Mouse (Mus musculus): Measurements from ENCODE around the gene March9. TPM values are rescaled to one million over a fixed set of nuclear protein-coding genes. Genes with fewer than 3 reads are reported as not detected.

The March9 gene
- polyA plus RNA-seq, 1 experiment from 2014 or later: 3.7 TPM

- ATAC-seq (ENCODE audit: low FRiP score) (no peak), DNase-seq (ENCODE audit: low spot score, missing footprints) (peak; percentile 93)
- H3K4me3 ChIP-seq (ENCODE audit: low read depth, low read length): no peak overlapping the region
- no peaks in the 10 kb centered on the region for H3K36me3 ChIP-seq (ENCODE audit: control insufficient read depth, insufficient read depth, low read length)
- H3K27ac ChIP-seq (ENCODE audit: low read depth, low read length): no peak overlapping the region
- peaks cover 40% of the 10 kb centered on the region for H3K27me3 ChIP-seq (ENCODE audit: control insufficient read depth, insufficient read depth, low read length)
- no peaks in the 10 kb centered on the region for H3K9me3 ChIP-seq (ENCODE audit: control insufficient read depth, low read length)
- peaks cover 36% of the 10 kb centered on the region for H3K4me1 ChIP-seq (ENCODE audit: control insufficient read depth, insufficient read depth, low read length)
- 26% methylated on average over 8 of the region's 8 CpGs for WGBS
- H3K9ac ChIP-seq (ENCODE audit: low read length): no peak overlapping the region
- peak overlapping the region; percentile 100 for H3K4me2 ChIP-seq
Measured at GRCm38 (mm10) chr10:127081996-127082620, 22.1 kb upstream of the March9 start.

DNA sequence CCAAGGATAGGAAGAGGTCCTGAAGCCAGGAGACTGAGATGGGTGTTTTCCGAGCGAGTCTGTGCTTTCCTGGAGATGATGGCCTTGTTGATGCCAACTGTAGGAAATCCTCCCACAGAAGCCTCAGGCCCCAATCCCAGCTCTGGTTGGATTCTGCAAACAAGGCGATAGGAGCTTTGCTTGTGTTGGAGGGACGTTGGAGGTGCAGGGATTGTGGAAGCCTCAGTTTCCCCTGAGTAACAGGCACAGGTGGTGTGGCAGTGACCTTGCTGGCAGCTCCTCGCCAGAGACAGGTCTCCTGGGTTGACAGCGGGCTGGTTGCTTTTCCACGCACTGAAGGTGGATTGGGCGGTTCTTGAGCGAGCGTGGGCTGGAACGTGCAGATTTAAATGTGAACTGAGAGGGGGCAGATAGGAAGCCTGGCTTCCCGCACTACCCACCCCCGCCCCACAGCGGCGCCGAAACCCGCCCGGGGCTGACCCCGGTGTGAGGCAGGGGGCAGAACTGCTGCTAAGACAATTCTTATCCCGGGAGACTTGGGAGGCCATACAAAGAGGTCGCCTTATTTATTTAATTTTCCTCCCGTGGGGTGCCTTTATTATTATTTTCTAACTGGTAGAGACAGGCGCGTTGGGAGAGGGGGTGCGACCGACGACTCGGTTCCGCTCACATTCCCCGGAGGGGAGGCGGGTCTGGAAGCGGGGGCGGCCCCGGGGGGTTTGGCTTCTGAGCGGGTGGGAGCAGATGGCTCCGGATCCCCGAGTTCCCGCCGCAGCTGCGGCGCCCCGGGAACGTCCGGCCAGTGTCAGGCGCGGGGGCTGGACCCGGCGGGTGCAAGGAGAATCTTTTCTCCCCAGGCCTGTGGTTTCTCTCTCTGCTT lies 21.2 kb upstream of the March9 start:
- peak overlapping the region; percentile 68 for H3K4me3 ChIP-seq (ENCODE audit: low read depth, low read length)
- no peak overlapping the region for H3K27ac ChIP-seq (ENCODE audit: low read depth, low read length)
- DNase-seq (ENCODE audit: low spot score, missing footprints) (peak; percentile 93), ATAC-seq (ENCODE audit: low FRiP score) (no peak)
- peaks cover 36% of the 10 kb centered on the region for H3K4me1 ChIP-seq (ENCODE audit: control insufficient read depth, insufficient read depth, low read length)
- H3K9me3 ChIP-seq (ENCODE audit: control insufficient read depth, low read length): no peaks in the 10 kb centered on the region
- peak overlapping the region; percentile 100 for H3K4me2 ChIP-seq
- no peaks in the 10 kb centered on the region for H3K36me3 ChIP-seq (ENCODE audit: control insufficient read depth, insufficient read depth, low read length)
- WGBS: 3% methylated on average over 48 of the region's 48 CpGs
- H3K9ac ChIP-seq (ENCODE audit: low read length): peak overlapping the region; percentile 41
- H3K27me3 ChIP-seq (ENCODE audit: control insufficient read depth, insufficient read depth, low read length): peaks cover 40% of the 10 kb centered on the region

GRCm38 (mm10) chr10:127079665-127080391 lies 19.8 kb upstream of the March9 start:
- Histone ChIP-seq H3K27ac (ENCODE audit: low read depth, low read length) (no peak overlapping the region; the same call in 1 of the 2 replicates), H3K27me3 (ENCODE audit: control insufficient read depth, insufficient read depth, low read length) (peaks cover 38% of the 10 kb centered on the region), H3K9ac (ENCODE audit: low read length) (peak overlapping the region; percentile 75), H3K36me3 (ENCODE audit: control insufficient read depth, insufficient read depth, low read length) (no peaks in the 10 kb centered on the region), H3K4me1 (ENCODE audit: control insufficient read depth, insufficient read depth, low read length) (peaks cover 36% of the 10 kb centered on the region), H3K4me2 (peak overlapping the region; percentile 100), H3K4me3 (ENCODE audit: low read depth, low read length) (peak overlapping the region; percentile 68), H3K9me3 (ENCODE audit: control insufficient read depth, low read length) (no peaks in the 10 kb centered on the region)
- DNase-seq (ENCODE audit: low spot score, missing footprints) (peak; percentile 91), ATAC-seq (ENCODE audit: low FRiP score) (peak; percentile 16)
- WGBS: under 1% methylated on average over 52 of the region's 70 CpGs

GRCm38 (mm10) chr10:127078677-127079575 lies 18.9 kb upstream of the March9 start:
- H3K9ac ChIP-seq (ENCODE audit: low read length): peak overlapping the region; percentile 75
- H3K4me1 ChIP-seq (ENCODE audit: control insufficient read depth, insufficient read depth, low read length): peaks cover 36% of the 10 kb centered on the region
- peak overlapping the region; percentile 68 for H3K4me3 ChIP-seq (ENCODE audit: low read depth, low read length)
- WGBS: under 1% methylated on average over 33 of the region's 49 CpGs
- H3K27me3 ChIP-seq (ENCODE audit: control insufficient read depth, insufficient read depth, low read length): peaks cover 38% of the 10 kb centered on the region
- peak overlapping the region; percentile 100 for H3K4me2 ChIP-seq
- H3K36me3 ChIP-seq (ENCODE audit: control insufficient read depth, insufficient read depth, low read length): no peaks in the 10 kb centered on the region
- no peaks in the 10 kb centered on the region for H3K9me3 ChIP-seq (ENCODE audit: control insufficient read depth, low read length)
- ATAC-seq (ENCODE audit: low FRiP score) (peak; percentile 77), DNase-seq (ENCODE audit: low spot score, missing footprints) (peak; percentile 95)
- peak overlapping the region; percentile 25; the same call in 1 of the 2 replicates for H3K27ac ChIP-seq (ENCODE audit: low read depth, low read length)

DNA sequence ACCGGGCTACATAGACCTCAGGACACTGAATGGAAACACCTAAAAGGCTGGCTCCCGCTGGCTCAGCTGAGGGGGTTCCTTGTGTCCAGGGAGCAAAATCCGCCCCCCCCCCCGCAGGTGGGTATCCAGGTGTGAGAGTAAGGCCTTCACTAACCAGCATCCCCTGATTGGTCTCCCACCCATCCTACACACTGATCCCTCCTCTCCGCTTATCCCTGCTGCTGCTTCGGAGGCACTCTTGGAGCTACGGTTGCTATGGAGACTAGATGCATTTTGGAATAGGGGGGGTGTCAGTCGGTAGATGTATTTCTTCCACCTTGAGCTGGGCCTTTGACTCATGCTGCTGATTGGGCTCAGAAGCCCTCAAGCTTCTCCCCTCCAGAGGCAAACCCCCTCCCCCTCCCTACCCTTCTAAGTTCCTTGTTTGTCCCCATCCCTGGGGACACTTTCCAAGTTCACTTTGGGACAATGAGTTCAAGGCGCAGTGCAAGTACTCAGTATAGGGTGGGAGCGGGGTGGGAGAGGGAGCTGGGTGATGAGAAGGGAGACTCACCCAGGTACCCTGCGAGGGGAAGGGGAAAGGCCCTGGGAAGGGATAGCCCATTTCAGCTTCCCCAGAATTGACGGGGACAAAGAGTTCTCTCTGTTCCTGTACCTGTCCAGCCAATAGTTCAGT lies 18.2 kb upstream of the March9 start:
- Histone ChIP-seq H3K4me1 (ENCODE audit: control insufficient read depth, insufficient read depth, low read length) (peaks cover 33% of the 10 kb centered on the region), H3K4me2 (peak overlapping the region; percentile 100), H3K4me3 (ENCODE audit: low read depth, low read length) (peak overlapping the region; percentile 68), H3K27me3 (ENCODE audit: control insufficient read depth, insufficient read depth, low read length) (peaks cover 35% of the 10 kb centered on the region), H3K36me3 (ENCODE audit: control insufficient read depth, insufficient read depth, low read length) (no peaks in the 10 kb centered on the region), H3K9ac (ENCODE audit: low read length) (no peak overlapping the region), H3K9me3 (ENCODE audit: control insufficient read depth, low read length) (no peaks in the 10 kb centered on the region), H3K27ac (ENCODE audit: low read depth, low read length) (no peak overlapping the region)
- 1% methylated on average over 12 of the region's 12 CpGs for WGBS
- peak; percentile 98 for DNase-seq (ENCODE audit: low spot score, missing footprints)
- peak; percentile 33; the same call in 1 of the 2 replicates for ATAC-seq (ENCODE audit: low FRiP score)

DNA sequence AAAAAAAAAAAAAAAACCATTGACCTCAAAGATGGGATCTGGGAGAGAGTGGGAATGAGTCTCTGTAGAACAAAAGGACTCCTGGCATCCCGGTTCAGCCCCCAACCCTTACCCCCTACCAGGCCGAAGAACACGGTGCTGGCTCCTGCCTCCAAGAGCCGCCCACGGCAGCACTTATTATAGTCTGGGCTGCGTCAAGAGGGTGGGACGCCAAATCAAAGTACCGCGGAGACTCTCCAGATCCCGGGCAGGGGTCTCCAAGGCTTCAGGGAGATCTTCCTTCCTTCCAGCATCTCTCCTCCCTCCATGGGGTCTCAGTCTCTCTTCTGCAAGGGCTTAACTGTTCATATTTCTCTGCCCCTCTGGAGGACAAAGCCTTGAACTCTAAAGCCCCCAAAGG lies 17.5 kb upstream of the March9 start:
- Histone ChIP-seq H3K4me1 (ENCODE audit: control insufficient read depth, insufficient read depth, low read length) (peaks cover 32% of the 10 kb centered on the region), H3K9ac (ENCODE audit: low read length) (no peak overlapping the region), H3K27me3 (ENCODE audit: control insufficient read depth, insufficient read depth, low read length) (peaks cover 30% of the 10 kb centered on the region), H3K4me3 (ENCODE audit: low read depth, low read length) (no peak overlapping the region), H3K4me2 (0 out of 2 replicates have a peak overlapping the region, but pooled peaks have one; percentile 10), H3K36me3 (ENCODE audit: control insufficient read depth, insufficient read depth, low read length) (no peaks in the 10 kb centered on the region), H3K27ac (ENCODE audit: low read depth, low read length) (no peak overlapping the region; the same call in 1 of the 2 replicates), H3K9me3 (ENCODE audit: control insufficient read depth, low read length) (no peaks in the 10 kb centered on the region)
- no peak for ATAC-seq (ENCODE audit: low FRiP score)
- 4% methylated on average over 10 of the region's 10 CpGs for WGBS
- DNase-seq (ENCODE audit: low spot score, missing footprints): peak; percentile 81

- DNase-seq (ENCODE audit: low spot score, missing footprints) (no peak), ATAC-seq (ENCODE audit: low FRiP score) (no peak)
- WGBS: 57% methylated on average over 4 of the region's 4 CpGs
- Histone ChIP-seq H3K27ac (ENCODE audit: low read depth, low read length) (no peak overlapping the region), H3K36me3 (ENCODE audit: control insufficient read depth, insufficient read depth, low read length) (no peaks in the 10 kb centered on the region), H3K27me3 (ENCODE audit: control insufficient read depth, insufficient read depth, low read length) (peaks cover 19% of the 10 kb centered on the region), H3K4me1 (ENCODE audit: control insufficient read depth, insufficient read depth, low read length) (peaks cover 24% of the 10 kb centered on the region), H3K4me2 (no peak overlapping the region), H3K9me3 (ENCODE audit: control insufficient read depth, low read length) (no peaks in the 10 kb centered on the region), H3K9ac (ENCODE audit: low read length) (no peak overlapping the region), H3K4me3 (ENCODE audit: low read depth, low read length) (no peak overlapping the region)
Measured at GRCm38 (mm10) chr10:127076082-127076481, 16.1 kb upstream of the March9 start.

GRCm38 (mm10) chr10:127075651-127076050 lies 15.7 kb upstream of the March9 start:
- peaks cover 15% of the 10 kb centered on the region for H3K27me3 ChIP-seq (ENCODE audit: control insufficient read depth, insufficient read depth, low read length)
- no peak overlapping the region for H3K27ac ChIP-seq (ENCODE audit: low read depth, low read length)
- H3K4me2 ChIP-seq: no peak overlapping the region
- H3K4me3 ChIP-seq (ENCODE audit: low read depth, low read length): no peak overlapping the region
- 83% methylated on average over 8 of the region's 8 CpGs for WGBS
- H3K4me1 ChIP-seq (ENCODE audit: control insufficient read depth, insufficient read depth, low read length): peaks cover 19% of the 10 kb centered on the region
- ATAC-seq (ENCODE audit: low FRiP score) (no peak), DNase-seq (ENCODE audit: low spot score, missing footprints) (no peak)
- H3K36me3 ChIP-seq (ENCODE audit: control insufficient read depth, insufficient read depth, low read length): no peaks in the 10 kb centered on the region
- no peak overlapping the region for H3K9ac ChIP-seq (ENCODE audit: low read length)
- no peaks in the 10 kb centered on the region for H3K9me3 ChIP-seq (ENCODE audit: control insufficient read depth, low read length)
